Mouse (Mus musculus) lung, adult 2 months (tissue): Measurements from ENCODE around the gene Gm20696. TPM values are rescaled to one million over a fixed set of nuclear protein-coding genes. Genes with fewer than 3 reads are reported as not detected.

ENCODE experiments used
- DNase-seq: peaks from one replicate; pipeline ENCODE4 v3.0.0; 2022
- H3K4me1 ChIP-seq: fragments of 200-500 bp; 2 replicates; pipeline ENCODE4 v1.6.1; 2011; ENCODE audit warnings: low read length; ENCODE audit not compliant: control insufficient read depth, insufficient read depth
- H3K4me3 ChIP-seq: fragments of 200-500 bp; replicated peaks from 2 replicates; pipeline ENCODE3; 2011; ENCODE audit warnings: low read depth, mild to moderate bottlenecking, control low read depth, low read length; ENCODE audit errors: extremely low read depth
- CTCF ChIP-seq: fragments of 200-500 bp; IDR thresholded peaks from 2 replicates; pipeline ENCODE4 v1.5.1; 2011; ENCODE audit warnings: mild to moderate bottlenecking, low read length, control low read depth; ENCODE audit not compliant: insufficient read depth
- POLR2A ChIP-seq: fragments of 200-500 bp; IDR thresholded peaks from 2 replicates; pipeline ENCODE4 v1.6.1; 2011; ENCODE audit warnings: low read depth, mild to moderate bottlenecking, control low read depth, low read length, borderline replicate concordance; ENCODE audit errors: extremely low read depth
- WGBS: fragments of 180-500 bp; shearing (Covaris S2); methylation state at CpG from one replicate; pipeline ENCODE4 v1.1.7; 2018; 5-methylcytosine and 5-hydroxymethylcytosine counted together
- polyA plus RNA-seq: library from polyadenylated mRNA; depleted of rRNA; stranded (reverse); fragments of >200 nt; gene quantifications from 2 replicates; pipeline ENCODE4 v1.2.3, GENCODE M21; 2012

The Gm20696 gene
- polyA plus RNA-seq, 1 experiment, result 1.4 TPM

- DNase-seq, result no peak
- 82% methylated on average over 3 of the region's 3 CpGs for WGBS
- Histone ChIP-seq H3K4me3 (no peak overlapping the region), H3K4me1 (no peaks in the 10 kb centered on the region)
- no peak for TF ChIP-seq CTCF
- TF ChIP-seq POLR2A, result no peak
Observed at GRCm38 (mm10) chr6:99350566-99350965, 316.0 kb downstream of the Gm20696 start.

GRCm38 (mm10) chr6:99350156-99350555 lies 316.4 kb downstream of the Gm20696 start:
- no peaks in the 10 kb centered on the region for H3K4me1 ChIP-seq
- WGBS, result 70% methylated on average over 5 of the region's 5 CpGs
- no peak for DNase-seq
- TF ChIP-seq CTCF, result no peak
- no peak for TF ChIP-seq POLR2A
- H3K4me3 ChIP-seq, result no peak overlapping the region

- 67% methylated on average over 10 of the region's 10 CpGs for WGBS
- no peaks in the 10 kb centered on the region; the same call in 1 of the 2 replicates for H3K4me1 ChIP-seq
- DNase-seq, result no peak
- TF ChIP-seq POLR2A (no peak), CTCF (no peak)
- no peak overlapping the region for H3K4me3 ChIP-seq
Observed at GRCm38 (mm10) chr6:99347836-99348235, 318.8 kb downstream of the Gm20696 start.

- TF ChIP-seq CTCF (no peak), POLR2A (no peak)
- DNase-seq, result no peak
- no peaks in the 10 kb centered on the region; the same call in 1 of the 2 replicates for H3K4me1 ChIP-seq
- no peak overlapping the region for H3K4me3 ChIP-seq
- 96% methylated on average over 7 of the region's 7 CpGs for WGBS
Observed at GRCm38 (mm10) chr6:99344966-99345365, 321.6 kb downstream of the Gm20696 start.

GRCm38 (mm10) chr6:99344357-99344756 lies 322.2 kb downstream of the Gm20696 start:
- Histone ChIP-seq H3K4me1 (no peaks in the 10 kb centered on the region; the same call in 1 of the 2 replicates), H3K4me3 (no peak overlapping the region)
- 39% methylated on average over 3 of the region's 3 CpGs for WGBS
- no peak for TF ChIP-seq POLR2A
- no peak for TF ChIP-seq CTCF
- DNase-seq, result no peak

GRCm38 (mm10) chr6:99343815-99344214 lies 322.8 kb downstream of the Gm20696 start:
- TF ChIP-seq POLR2A, result no peak
- no peak for TF ChIP-seq CTCF
- no peak overlapping the region for H3K4me3 ChIP-seq
- WGBS, result 56% methylated on average over 3 of the region's 3 CpGs
- no peak for DNase-seq
- no peaks in the 10 kb centered on the region; the same call in 1 of the 2 replicates for H3K4me1 ChIP-seq

- H3K4me1 ChIP-seq, result peaks cover 4% of the 10 kb centered on the region
- WGBS, result 94% methylated on average over 3 of the region's 3 CpGs
- TF ChIP-seq CTCF (no peak), POLR2A (no peak)
- no peak for DNase-seq
- no peak overlapping the region for H3K4me3 ChIP-seq
Observed at GRCm38 (mm10) chr6:99342416-99342815, 324.2 kb downstream of the Gm20696 start.

GRCm38 (mm10) chr6:99340902-99341301 lies 325.7 kb downstream of the Gm20696 start:
- H3K4me3 ChIP-seq, result no peak overlapping the region
- no peak for DNase-seq
- 88% methylated on average over 4 of the region's 4 CpGs for WGBS
- TF ChIP-seq CTCF (no peak), POLR2A (no peak)
- peaks cover 4% of the 10 kb centered on the region for H3K4me1 ChIP-seq

GRCm38 (mm10) chr6:99339986-99340721 lies 326.4 kb downstream of the Gm20696 start:
- TF ChIP-seq POLR2A (no peak), CTCF (no peak)
- WGBS, result 91% methylated on average over 10 of the region's 10 CpGs
- H3K4me1 ChIP-seq, result peaks cover 5% of the 10 kb centered on the region
- no peak for DNase-seq
- no peak overlapping the region for H3K4me3 ChIP-seq

- no peak for DNase-seq
- Histone ChIP-seq H3K4me3 (no peak overlapping the region), H3K4me1 (peaks cover 6% of the 10 kb centered on the region)
- no peak for TF ChIP-seq POLR2A
- TF ChIP-seq CTCF, result no peak
- WGBS, result 59% methylated on average over 5 of the region's 5 CpGs
Observed at GRCm38 (mm10) chr6:99339343-99339620, 327.3 kb downstream of the Gm20696 start.

GRCm38 (mm10) chr6:99338593-99339342 lies 327.8 kb downstream of the Gm20696 start:
- TF ChIP-seq CTCF (no peak), POLR2A (no peak)
- no peak overlapping the region for H3K4me3 ChIP-seq
- no peak for DNase-seq
- 78% methylated on average over 9 of the region's 9 CpGs for WGBS
- H3K4me1 ChIP-seq, result peaks cover 6% of the 10 kb centered on the region
